Mouse (Mus musculus) C2C12 (cell line): ENCODE results near the gene Coq6.

Source experiments
- CTCF ChIP-seq: IDR thresholded peaks from one replicate; pipeline ENCODE4 v1.5.1; 2011; ENCODE audit not compliant: control insufficient read depth, insufficient read depth, insufficient read length
- FOSL1 ChIP-seq: IDR thresholded peaks from one replicate; pipeline ENCODE4 v1.8.0; 2011; ENCODE audit warnings: mild to moderate bottlenecking, low read length; ENCODE audit not compliant: poor library complexity, insufficient read depth, severe bottlenecking
- MYOG ChIP-seq: IDR thresholded peaks from one replicate; pipeline ENCODE4 v1.6.1; 2011; ENCODE audit not compliant: control insufficient read depth, insufficient read length; ENCODE audit errors: extremely low read depth

DNA sequence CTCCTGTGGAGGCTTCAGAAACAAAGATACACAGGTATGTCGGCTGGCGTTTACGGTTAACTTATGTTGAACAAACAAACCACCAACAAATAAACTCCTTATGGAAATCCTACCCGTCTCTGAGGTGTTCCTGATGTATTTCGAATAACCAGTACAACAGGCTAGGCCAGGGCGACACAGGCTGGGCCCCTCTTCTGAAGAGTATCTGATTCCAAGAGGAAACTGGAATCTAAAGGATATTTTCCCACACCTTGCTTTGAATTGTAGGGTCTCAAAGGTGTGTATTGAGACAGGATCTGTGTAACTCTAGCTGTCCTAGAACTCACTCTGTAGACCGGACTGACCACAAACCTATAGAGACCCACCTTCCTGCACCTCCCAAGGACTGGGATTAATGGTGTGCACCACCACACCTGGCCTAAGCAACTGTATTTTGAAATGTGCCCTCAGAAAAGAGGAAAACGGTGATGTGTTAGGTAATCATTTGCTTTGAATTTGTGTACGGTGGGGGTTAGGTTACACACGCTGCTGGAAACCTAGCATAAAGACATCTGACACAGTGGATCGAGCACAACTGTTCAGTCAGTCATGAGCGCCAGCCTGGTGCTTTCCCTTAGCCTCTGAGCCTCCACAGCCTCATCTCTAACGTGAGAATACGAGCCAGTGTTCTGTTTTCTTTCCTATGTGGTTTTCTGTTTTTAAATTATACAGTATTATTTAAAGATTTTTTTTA is 35.7 kb downstream of the Coq6 start:
- TF ChIP-seq CTCF (no peak), FOSL1 (no peak), MYOG (no peak)
